Mouse (Mus musculus) monocyte, adult 5-6 weeks (primary cell): ENCODE data around the gene Gm4884. TPM values are rescaled to one million over a fixed set of nuclear protein-coding genes. Genes with fewer than 3 reads are reported as not detected.
"Not testable (repeated sequence)": the region's sequence is repeated elsewhere in the genome, so short reads cannot be mapped to it uniquely, and the experiment has no call there.

Experiments used
- ATAC-seq: fragments of 153-309, 156-312 bp; replicated peaks from 2 replicates; pipeline ENCODE4 v1.8.0; 2017; ENCODE audit warnings: mild to moderate bottlenecking; ENCODE audit not compliant: low TSS enrichment, insufficient number of reproducible peaks, severe bottlenecking, poor library complexity, low FRiP score
- total RNA-seq: library from RNA; stranded (forward); fragments of 200-1000, 200-491, 200-594 nt; gene quantifications from 3 replicates; pipeline ENCODE4 v1.2.3, GENCODE M21; 2017

Gm4884 gene
- total RNA-seq, result not detected in 3 replicates

GRCm38 (mm10) chr7:41032419-41032818 lies at the start of gene Gm4884:
Gene Gm4884, plus strand, starts transcription at chr7:41032719.
- not testable (repeated sequence) for ATAC-seq

GRCm38 (mm10) chr7:40987243-40987642 lies 45.3 kb upstream of the Gm4884 start, which contains the start of gene 4930433I11Rik:
Gene 4930433I11Rik, plus strand, starts transcription at chr7:40987543.
- no peak for ATAC-seq

GRCm38 (mm10) chr7:41044058-41044457 lies 11.5 kb downstream of the Gm4884 start:
- ATAC-seq, result not testable (repeated sequence)

Other genes with a start within 250 kb of the Gm4884 start
- not detected in 3 replicates for gene Vstm2b, start 134.4 kb upstream of the Gm4884 start, total RNA-seq
- gene 4930433I11Rik, start 45.2 kb upstream of the Gm4884 start, total RNA-seq, result not detected in 3 replicates
- gene Gm5592, start 121.1 kb downstream of the Gm4884 start, total RNA-seq, result not detected in 3 replicates